Mouse (Mus musculus) liver, postnatal 0 days (tissue): ENCODE results near the gene Sdhaf3.

Experiments
- CTCF ChIP-seq: sonication (generic); IDR thresholded peaks from 2 replicates; pipeline ENCODE4 v1.5.1; 2016; ENCODE audit warnings: antibody characterized with exemption, low read depth
- EP300 ChIP-seq: IDR thresholded peaks from 2 replicates; pipeline ENCODE4 v1.6.1; 2016; ENCODE audit warnings: antibody characterized with exemption, low read depth, mild to moderate bottlenecking

DNA sequence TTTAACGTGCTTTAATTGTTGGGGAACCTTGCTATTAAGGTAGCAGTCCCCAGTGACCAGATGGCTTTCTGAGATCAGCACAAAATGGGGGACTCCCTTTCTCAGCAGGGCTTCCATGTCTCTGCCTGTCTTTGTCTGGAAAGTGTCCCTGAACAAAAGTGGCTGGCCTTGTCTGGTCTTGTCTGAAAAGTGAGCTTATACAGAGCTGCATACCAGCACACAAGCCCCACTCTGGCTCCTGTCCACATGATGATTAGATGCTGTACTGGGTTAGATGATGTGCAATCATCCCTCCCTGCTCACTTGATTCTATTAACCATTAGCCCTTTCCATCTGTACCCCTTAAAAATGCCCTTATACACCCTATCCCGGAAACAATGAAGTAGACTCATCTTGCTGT is 129.7 kb downstream of the Sdhaf3 start:
- no peak for TF ChIP-seq EP300
- no peak for TF ChIP-seq CTCF
